Mouse (Mus musculus) ES-E14 (cell line): ENCODE results near the gene Traf1.

Source experiments
- CHD2 ChIP-seq: IDR thresholded peaks from 2 replicates; pipeline ENCODE4 v1.6.1; 2014; ENCODE audit warnings: mild to moderate bottlenecking, low read depth, low read length, inconsistent platforms
- HCFC1 ChIP-seq: IDR thresholded peaks from 2 replicates; pipeline ENCODE4 v1.6.1; 2012; ENCODE audit warnings: low read length, inconsistent platforms, borderline replicate concordance; ENCODE audit not compliant: insufficient read depth
- MAFK ChIP-seq: IDR thresholded peaks from 2 replicates; pipeline ENCODE4 v1.6.1; 2014; ENCODE audit warnings: mild to moderate bottlenecking, low read depth, low read length, inconsistent platforms; ENCODE audit not compliant: insufficient read depth
- ZC3H11A ChIP-seq: IDR thresholded peaks from 2 replicates; pipeline ENCODE4 v1.6.1; 2012; ENCODE audit warnings: low read depth, mild to moderate bottlenecking, inconsistent platforms, low read length, borderline replicate concordance

DNA sequence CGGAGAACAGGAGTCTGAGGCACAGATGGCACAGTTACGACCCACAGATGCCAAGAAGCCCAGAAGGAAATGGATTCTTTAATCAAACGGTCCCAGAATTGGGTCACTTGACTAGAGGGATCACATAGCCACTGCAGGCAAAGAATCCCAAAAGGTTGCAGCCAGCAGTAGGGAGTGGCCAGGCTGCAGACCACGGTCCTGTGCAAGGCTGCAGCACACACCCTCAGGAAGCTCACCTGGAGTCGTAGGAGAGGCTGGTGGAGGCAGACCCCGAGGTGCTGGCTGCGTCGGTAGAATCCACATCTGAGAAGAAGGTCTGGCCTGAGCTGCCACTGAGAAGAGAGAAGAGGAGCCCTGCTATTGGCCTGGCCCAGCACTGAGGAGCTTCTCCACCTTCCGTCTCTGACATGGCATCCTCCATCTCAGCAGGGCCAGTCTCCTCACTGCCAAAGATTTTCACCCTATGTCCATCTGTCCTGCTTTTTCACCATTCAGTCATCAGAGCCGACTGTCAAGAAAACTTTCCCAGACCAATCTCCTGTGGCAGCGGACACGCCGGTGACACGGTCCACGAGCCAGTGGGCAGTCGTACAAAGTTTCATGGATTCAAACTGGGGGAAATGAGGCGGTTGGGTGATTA lies 64.6 kb downstream of the Traf1 start:
- no peak for TF ChIP-seq MAFK
- no peak for TF ChIP-seq CHD2
- TF ChIP-seq HCFC1, result no peak
- no peak for TF ChIP-seq ZC3H11A
